Mouse (Mus musculus): ENCODE measurements at regions not wholly inside any gene's neighbourhood (a gene's known extent, or its start where the extent isn't known, plus 50 kb on each side); places are given as distances from the start of the nearest gene placed in this dataset.

GRCm38 (mm10) chr4:31889673-31890072 lies 74.2 kb upstream of the Map3k7 start:
- DNase-seq (no peak), ATAC-seq (no peak)
- Histone ChIP-seq H3K9me3 (ENCODE audit: low read length) (no peaks in the 10 kb centered on the region), H3K27me3 (ENCODE audit: insufficient read depth, low read length) (no peaks in the 10 kb centered on the region), H3K27ac (ENCODE audit: low read depth) (no peak overlapping the region), H3K4me2 (ENCODE audit: low read depth, low read length) (no peak overlapping the region), H3K4me3 (ENCODE audit: low read depth, low read length) (no peak overlapping the region), H3K9ac (replicated peaks) (no peak overlapping the region), H3K36me3 (replicated peaks; ENCODE audit: insufficient read depth, low read length) (no peaks in the 10 kb centered on the region), H3K4me1 (ENCODE audit: insufficient read depth) (no peaks in the 10 kb centered on the region)
- 67% methylated on average over 3 of the region's 3 CpGs for whole genome bisulfite sequencing (ENCODE audit: insufficient replicate concordance)
- TF ChIP-seq CTCF (IDR thresholded peaks at IDR 0.05; ENCODE audit: low read depth) (no peak), EP300 (IDR thresholded peaks at IDR 0.05; ENCODE audit: low read depth) (no peak)

- Histone ChIP-seq H3K27me3 (ENCODE audit: insufficient read depth, low read length) (no peaks in the 10 kb centered on the region), H3K4me3 (ENCODE audit: low read depth, low read length) (no peak overlapping the region), H3K9me3 (ENCODE audit: low read length) (no peaks in the 10 kb centered on the region), H3K27ac (ENCODE audit: low read depth) (no peak overlapping the region), H3K4me1 (ENCODE audit: insufficient read depth) (no peaks in the 10 kb centered on the region), H3K9ac (replicated peaks) (no peak overlapping the region), H3K36me3 (replicated peaks; ENCODE audit: insufficient read depth, low read length) (no peaks in the 10 kb centered on the region), H3K4me2 (ENCODE audit: low read depth, low read length) (no peak overlapping the region)
- ATAC-seq (no peak), DNase-seq (no peak)
- TF ChIP-seq EP300 (IDR thresholded peaks at IDR 0.05; ENCODE audit: low read depth) (no peak), CTCF (IDR thresholded peaks at IDR 0.05; ENCODE audit: low read depth) (no peak)
- WGBS (ENCODE audit: insufficient replicate concordance): 72% methylated on average over 8 of the region's 8 CpGs
Measured at GRCm38 (mm10) chr4:31909086-31909673, 54.7 kb upstream of the Map3k7 start.

All from liver, postnatal 0 days (tissue).